Comparison of ENCODE assay signal across 10 mouse cellular contexts in genomic region chr2:115384414-115385180, GRCm38 (mm10).
DNase-seq lines count a peak whose midpoint lies in the region; ATAC-seq and TF ChIP-seq lines count a peak whose summit lies in the region.
"Had no signal": no experiment of that assay in that cellular context is flagged by ENCODE, and none has a peak within 500 bp of the region (broad histone marks: within the 10 kb centered on the region; RNA-seq: fewer than 3 reads in every experiment).

No protein-coding gene starts in this region.

- ATAC-seq in hindbrain, embryonic 13.5 days (ENCODE audit: low FRiP score): peak; percentile 65; the same call in 1 of the 2 replicates
- ATAC-seq in embryonic facial prominence, embryonic 11.5 days (replicated peaks; ENCODE audit: insufficient number of reproducible peaks, low FRiP score, low TSS enrichment, low read depth): peak; percentile 72
- no peak for ATAC-seq in intestine, postnatal 0 days
- ATAC-seq in neural tube, embryonic 13.5 days (ENCODE audit: low read depth): peak; percentile 43

- H3K9ac ChIP-seq in hindbrain, embryonic 13.5 days: no peak overlapping the region
- H3K9ac ChIP-seq in embryonic facial prominence, embryonic 11.5 days (replicated peaks; ENCODE audit: low read length): no peak overlapping the region
- no peak overlapping the region for H3K9ac ChIP-seq in intestine, postnatal 0 days (ENCODE audit: low read depth, low read length)
- no peak overlapping the region for H3K9ac ChIP-seq in neural tube, embryonic 13.5 days

- WGBS in hindbrain, embryonic 13.5 days: 40% methylated on average over 13 of the region's 13 CpGs
- 68% methylated on average over 13 of the region's 13 CpGs for WGBS in hindbrain, embryonic 10.5 days
- WGBS in embryonic facial prominence, embryonic 11.5 days: 40% methylated on average over 13 of the region's 13 CpGs
- 54% methylated on average over 13 of the region's 13 CpGs for WGBS in intestine, postnatal 0 days
- WGBS in neural tube, embryonic 13.5 days: 37% methylated on average over 13 of the region's 13 CpGs

- H3K27me3 ChIP-seq in hindbrain, embryonic 13.5 days: 0 out of 2 replicates have a peak, but pooled peaks cover 8% of the 10 kb centered on the region
- H3K27me3 ChIP-seq in hindbrain, embryonic 10.5 days (ENCODE audit: insufficient read depth, poor library complexity, severe bottlenecking): no peaks in the 10 kb centered on the region
- no peaks in the 10 kb centered on the region for H3K27me3 ChIP-seq in embryonic facial prominence, embryonic 11.5 days (ENCODE audit: control insufficient read depth, insufficient read depth, low read length)
- no peaks in the 10 kb centered on the region for H3K27me3 ChIP-seq in intestine, postnatal 0 days (replicated peaks; ENCODE audit: control insufficient read depth, insufficient read depth, low read length)
- peaks cover 30% of the 10 kb centered on the region for H3K27me3 ChIP-seq in neural tube, embryonic 13.5 days

- no peak overlapping the region for H3K4me3 ChIP-seq in hindbrain, embryonic 13.5 days
- no peak overlapping the region for H3K4me3 ChIP-seq in hindbrain, embryonic 10.5 days
- H3K4me3 ChIP-seq in embryonic facial prominence, embryonic 11.5 days (ENCODE audit: low read depth, low read length): no peak overlapping the region
- no peak overlapping the region for H3K4me3 ChIP-seq in intestine, postnatal 0 days (ENCODE audit: low read depth, low read length)
- H3K4me3 ChIP-seq in neural tube, embryonic 13.5 days: no peak overlapping the region
- H3K4me3 ChIP-seq: erythroblast, embryonic 14.5 days had no signal

- TF ChIP-seq CTCF in intestine, postnatal 0 days (IDR thresholded peaks at IDR 0.05; ENCODE audit: low read depth): no peak

- H3K9me3 ChIP-seq in hindbrain, embryonic 13.5 days: no peaks in the 10 kb centered on the region
- H3K9me3 ChIP-seq in hindbrain, embryonic 10.5 days: no peaks in the 10 kb centered on the region
- no peaks in the 10 kb centered on the region for H3K9me3 ChIP-seq in embryonic facial prominence, embryonic 11.5 days (replicated peaks; ENCODE audit: control insufficient read depth, low read length)
- no peaks in the 10 kb centered on the region for H3K9me3 ChIP-seq in intestine, postnatal 0 days (ENCODE audit: control insufficient read depth)
- H3K9me3 ChIP-seq in neural tube, embryonic 13.5 days: no peaks in the 10 kb centered on the region

- H3K36me3 ChIP-seq in hindbrain, embryonic 13.5 days: no peaks in the 10 kb centered on the region
- no peaks in the 10 kb centered on the region for H3K36me3 ChIP-seq in hindbrain, embryonic 10.5 days
- H3K36me3 ChIP-seq in embryonic facial prominence, embryonic 11.5 days (replicated peaks; ENCODE audit: control insufficient read depth, insufficient read depth, low read depth, low read length): no peaks in the 10 kb centered on the region
- no peaks in the 10 kb centered on the region for H3K36me3 ChIP-seq in intestine, postnatal 0 days (ENCODE audit: control insufficient read depth, insufficient read depth)
- H3K36me3 ChIP-seq in neural tube, embryonic 13.5 days: no peaks in the 10 kb centered on the region

- DNase-seq in hindbrain, embryonic 10.5 days (ENCODE audit: low spot score): no peak
- peak; percentile 64 for DNase-seq in embryonic facial prominence, embryonic 11.5 days (ENCODE audit: low spot score)
- no peak for DNase-seq in urinary bladder, postnatal 25 days (ENCODE audit: low spot score)
- no peak for DNase-seq in adrenal gland, adult 8-10 months
- DNase-seq in layer of hippocampus, postnatal 36 days: no peak
- DNase-seq: layer of hippocampus, adult 9-11 months had no signal

- no peak overlapping the region for H3K4me2 ChIP-seq in hindbrain, embryonic 13.5 days
- no peak overlapping the region for H3K4me2 ChIP-seq in embryonic facial prominence, embryonic 11.5 days (ENCODE audit: low read depth, low read length)
- H3K4me2 ChIP-seq in intestine, postnatal 0 days (replicated peaks; ENCODE audit: low read depth): peak overlapping the region; percentile 14; the same call in 1 of the 2 replicates
- H3K4me2 ChIP-seq in neural tube, embryonic 13.5 days: no peak overlapping the region

- peaks cover 18% of the 10 kb centered on the region for H3K4me1 ChIP-seq in hindbrain, embryonic 13.5 days (replicated peaks)
- peaks cover 18% of the 10 kb centered on the region for H3K4me1 ChIP-seq in hindbrain, embryonic 10.5 days (replicated peaks)
- H3K4me1 ChIP-seq in embryonic facial prominence, embryonic 11.5 days (ENCODE audit: control insufficient read depth, insufficient read depth, low read length): no peaks in the 10 kb centered on the region; the same call in 1 of the 2 replicates
- H3K4me1 ChIP-seq in intestine, postnatal 0 days (replicated peaks; ENCODE audit: control insufficient read depth, insufficient read depth, low read length): no peaks in the 10 kb centered on the region
- peaks cover 18% of the 10 kb centered on the region for H3K4me1 ChIP-seq in neural tube, embryonic 13.5 days (replicated peaks)

- no peak overlapping the region for H3K27ac ChIP-seq in hindbrain, embryonic 13.5 days
- no peak overlapping the region for H3K27ac ChIP-seq in hindbrain, embryonic 10.5 days
- H3K27ac ChIP-seq in embryonic facial prominence, embryonic 11.5 days (replicated peaks; ENCODE audit: low read depth, low read length): no peak overlapping the region
- no peak overlapping the region for H3K27ac ChIP-seq in intestine, postnatal 0 days (ENCODE audit: low read depth, low read length)
- no peak overlapping the region for H3K27ac ChIP-seq in neural tube, embryonic 13.5 days (replicated peaks)
